Mouse (Mus musculus) layer of hippocampus, adult 11-12 months (tissue): Measurements from ENCODE around the gene Cxcr5.

Source experiments
- DNase-seq: peaks from one replicate; pipeline ENCODE4 v3.0.0; 2022; ENCODE audit warnings: low spot score

The Cxcr5 gene

DNA sequence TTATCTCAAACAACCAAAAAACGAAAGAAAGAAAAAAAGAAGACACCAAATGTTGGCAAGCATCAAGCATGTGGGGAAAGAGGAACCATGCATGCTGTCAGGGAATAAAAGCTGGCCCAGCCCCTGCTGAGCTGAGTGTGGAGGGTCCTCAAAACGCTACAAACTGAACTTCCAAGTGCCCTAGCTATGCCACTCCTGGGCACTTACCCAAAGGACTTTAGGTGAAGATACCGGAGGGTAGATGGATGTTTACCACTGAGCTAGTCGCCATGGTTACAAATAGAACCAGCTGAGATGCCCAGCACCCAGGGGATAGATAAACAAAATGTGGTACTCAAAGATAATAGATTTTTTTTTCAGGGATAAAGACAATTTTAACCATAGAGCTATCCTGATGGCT lies at the start of gene Cxcr5:
TSS of gene Cxcr5 (minus strand) at position 281 of the 400 bp plus-strand sequence.
- DNase-seq: no peak

DNA sequence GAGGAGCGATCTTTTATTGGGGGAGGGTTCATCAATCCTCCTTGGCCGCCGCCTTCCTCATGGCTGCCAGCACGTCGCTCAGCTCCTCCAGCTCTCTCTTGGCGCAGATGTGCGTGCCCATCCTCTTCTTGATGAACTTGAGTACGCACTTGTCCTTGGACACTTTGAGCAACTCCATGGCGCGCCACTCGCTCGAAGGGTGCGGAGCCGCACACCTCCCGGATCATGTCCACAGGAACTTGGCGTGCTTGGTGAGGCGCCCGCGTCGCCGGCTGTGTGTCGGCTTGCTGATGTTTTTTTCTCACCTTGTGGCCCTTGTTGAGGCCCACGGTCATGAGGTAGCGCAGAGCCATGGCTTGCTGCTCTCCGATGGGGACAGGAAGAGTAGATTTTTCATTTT lies 48.7 kb upstream of the Cxcr5 start:
- no peak for DNase-seq

DNA sequence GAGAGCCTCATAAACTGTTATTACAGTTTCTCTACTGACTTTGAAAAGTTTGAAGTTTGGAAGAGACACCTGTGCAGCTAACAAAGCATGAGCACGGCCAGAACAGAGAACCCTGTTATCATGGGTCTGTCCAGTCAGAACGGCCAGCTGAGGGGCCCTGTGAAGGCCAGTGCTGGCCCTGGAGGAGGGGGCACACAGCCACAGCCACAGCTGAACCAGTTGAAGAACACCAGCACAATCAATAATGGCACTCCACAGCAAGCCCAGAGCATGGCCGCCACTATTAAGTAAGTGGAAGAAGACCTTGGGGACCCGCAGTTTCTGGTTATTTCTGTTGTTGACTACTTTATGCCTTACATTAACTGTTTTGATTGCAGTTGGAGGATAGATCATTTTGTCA lies 45.6 kb upstream of the Cxcr5 start:
- DNase-seq: no peak

DNA sequence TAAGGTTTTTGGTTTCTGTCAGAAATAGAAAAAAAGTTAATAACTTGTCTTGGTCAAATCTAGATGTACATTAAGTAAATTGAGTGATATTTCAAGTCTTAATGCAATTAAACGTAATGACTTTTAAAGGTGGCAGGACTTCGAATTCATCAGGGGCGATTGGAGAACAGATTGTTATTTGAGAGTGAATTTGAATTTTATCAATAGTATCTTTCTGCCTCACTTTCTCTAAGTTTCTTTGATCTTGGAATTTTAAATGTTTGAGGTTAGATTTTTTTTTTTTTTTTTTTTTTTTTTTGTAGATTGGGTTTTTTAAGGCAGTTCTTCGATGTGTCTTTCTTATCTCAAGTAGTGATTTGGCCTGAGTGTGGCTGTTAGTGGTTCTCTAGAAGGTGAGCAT lies 45.0 kb upstream of the Cxcr5 start:
- no peak for DNase-seq

DNA sequence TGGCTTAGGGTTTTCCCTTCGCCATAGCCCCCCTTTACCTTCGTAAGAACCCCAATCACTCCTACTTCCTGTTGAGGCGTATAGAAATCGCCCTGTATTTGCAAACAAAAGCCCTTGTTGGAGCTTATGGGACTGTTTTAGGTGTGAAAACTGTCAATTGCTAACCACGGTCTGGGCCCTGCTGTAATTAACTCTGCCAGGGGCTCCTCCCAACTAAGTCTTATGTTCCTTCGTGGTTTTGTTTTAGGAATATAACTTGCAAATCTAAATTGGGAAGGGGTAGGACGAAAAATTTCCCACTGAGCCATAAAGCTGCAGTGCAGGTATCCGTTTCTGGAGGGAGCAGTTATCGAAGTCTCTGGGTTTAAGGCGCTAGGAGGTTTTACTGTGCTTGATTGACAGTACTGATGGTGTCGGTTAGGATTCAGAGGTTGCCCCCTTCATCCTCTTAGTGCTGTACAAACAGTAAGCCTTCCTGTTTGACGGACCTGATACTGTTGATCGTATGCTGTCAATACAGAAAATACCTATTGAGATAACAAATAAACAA lies 44.0 kb upstream of the Cxcr5 start:
- no peak for DNase-seq

DNA sequence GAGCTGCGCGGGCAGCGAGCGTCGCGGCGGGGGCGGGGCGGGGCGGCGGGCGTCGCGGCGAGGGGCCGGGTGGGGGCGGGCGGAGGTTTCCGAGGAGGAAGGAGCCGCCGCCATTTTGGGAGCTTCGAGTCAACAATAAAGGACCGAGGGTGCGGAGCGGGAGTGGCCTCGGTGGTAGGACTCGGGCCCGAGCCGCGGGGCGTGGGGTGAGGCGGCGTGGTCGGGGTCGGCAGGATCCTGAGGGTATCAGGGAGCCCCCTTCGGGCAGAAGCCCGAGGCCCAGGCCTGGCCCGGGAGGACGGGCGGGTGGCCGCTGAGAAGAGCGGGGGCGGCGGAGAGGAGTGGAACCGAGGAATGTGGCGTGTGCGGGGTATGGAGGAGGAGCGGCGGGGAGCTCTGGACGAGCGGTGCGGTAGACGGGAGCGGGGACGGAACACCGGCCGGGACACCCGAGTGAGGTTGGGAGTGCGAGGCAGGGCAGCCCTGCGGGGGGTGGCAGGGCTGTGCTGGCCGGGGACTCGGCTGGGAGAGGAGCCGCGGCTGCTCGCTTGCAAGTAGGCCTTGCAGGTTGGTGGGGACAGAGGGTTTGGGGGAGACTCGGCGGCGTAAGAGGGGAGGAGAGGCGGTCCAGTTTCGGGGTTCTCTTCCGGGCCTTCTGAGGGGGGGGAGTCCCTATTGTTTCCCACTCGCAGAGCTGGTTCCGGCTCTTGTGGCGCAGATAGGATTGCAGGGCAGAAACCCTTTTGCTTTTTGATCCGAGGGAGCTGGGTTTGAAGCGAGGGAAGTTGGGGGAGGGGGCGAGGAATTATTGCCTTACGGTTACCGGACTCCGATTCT lies 43.3 kb upstream of the Cxcr5 start, which contains the start of gene Ddx6:
TSS of gene Ddx6 (plus strand) at position 114 of the 837 bp plus-strand sequence.
- DNase-seq: peak; percentile 67

DNA sequence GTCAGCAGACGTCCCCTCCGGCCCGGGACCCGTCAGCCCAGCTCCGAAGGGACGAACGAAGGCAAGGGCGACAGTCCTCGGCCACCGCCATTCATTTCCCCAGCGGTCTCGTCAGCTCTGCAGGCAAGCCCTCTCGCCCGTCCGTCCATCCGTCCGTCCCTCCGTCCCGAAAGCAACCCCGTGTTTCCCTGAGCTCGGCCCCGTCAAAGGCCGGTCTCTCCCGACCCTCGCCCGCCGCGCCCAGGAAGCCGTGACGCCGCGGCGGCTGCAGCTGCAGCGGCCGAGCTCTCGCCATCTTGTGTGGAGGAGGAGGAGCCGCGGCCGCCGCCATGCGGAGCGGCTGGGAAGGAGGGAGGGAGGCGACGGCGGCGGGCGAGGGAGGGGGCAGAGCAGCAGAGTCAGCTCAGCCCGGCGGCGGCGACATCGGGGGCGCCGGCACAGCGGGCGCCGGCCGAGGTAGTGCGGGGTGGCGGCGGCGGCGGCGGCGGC lies 42.7 kb upstream of the Cxcr5 start:
- peak; percentile 80 for DNase-seq

DNA sequence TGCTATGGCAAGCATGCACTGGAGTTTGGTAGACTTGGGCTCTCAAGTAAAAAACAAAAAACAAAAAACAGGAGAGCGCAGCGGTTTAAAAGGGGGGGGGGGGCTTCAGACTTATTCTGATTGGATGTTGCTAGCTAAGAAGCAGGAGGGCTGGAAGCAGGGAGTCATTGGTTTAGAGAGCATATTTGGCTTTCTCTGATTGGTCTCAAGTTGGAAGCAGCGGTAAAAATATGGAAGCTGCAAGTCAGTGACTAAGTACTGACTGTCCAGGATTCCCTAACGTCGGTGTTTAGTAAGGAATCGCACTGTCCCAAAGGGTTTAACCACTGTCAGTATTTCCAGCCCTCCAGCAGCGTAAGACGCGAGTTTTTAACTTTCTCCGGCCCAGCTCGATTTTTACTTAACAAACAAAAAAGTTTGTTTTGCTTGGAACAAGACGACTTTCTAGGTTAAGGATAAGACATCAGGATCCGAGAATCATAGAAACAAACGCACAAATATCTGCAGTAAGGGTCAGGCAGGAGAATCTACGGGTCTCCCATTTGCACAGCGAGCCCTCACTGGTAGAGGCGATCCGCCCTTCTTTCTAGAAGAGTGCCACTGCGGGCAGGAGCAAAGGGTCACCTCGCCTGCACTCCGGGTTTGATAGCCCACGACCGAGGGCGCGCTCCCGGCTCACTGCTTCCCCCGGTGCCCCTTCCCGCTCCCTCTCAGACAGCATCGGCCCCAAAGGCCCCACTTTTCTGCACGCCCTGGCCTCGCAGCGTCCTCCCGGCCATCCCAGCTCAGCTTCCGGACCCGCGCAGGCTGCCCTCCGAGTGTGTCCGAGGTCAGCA lies 42.0 kb upstream of the Cxcr5 start:
- DNase-seq: peak; percentile 60

DNA sequence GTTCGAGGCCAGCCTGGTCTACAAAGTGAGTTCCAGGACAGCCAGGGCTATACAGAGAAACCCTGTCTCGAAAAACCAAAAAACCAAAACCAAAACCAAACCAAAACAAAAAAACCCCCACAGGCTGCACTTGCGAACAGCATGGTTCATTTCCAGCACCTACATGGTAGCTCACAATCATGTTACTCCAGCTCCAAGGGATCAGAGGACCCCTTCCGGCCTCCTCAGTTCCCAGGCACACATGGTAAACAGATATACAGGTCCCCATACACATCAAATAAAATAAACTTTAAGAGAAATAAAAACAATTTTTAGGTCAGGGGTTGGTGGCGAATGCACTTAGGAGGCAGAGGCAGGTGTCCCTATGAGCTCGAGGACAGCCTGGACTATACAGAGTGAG lies 41.1 kb upstream of the Cxcr5 start:
- no peak for DNase-seq

DNA sequence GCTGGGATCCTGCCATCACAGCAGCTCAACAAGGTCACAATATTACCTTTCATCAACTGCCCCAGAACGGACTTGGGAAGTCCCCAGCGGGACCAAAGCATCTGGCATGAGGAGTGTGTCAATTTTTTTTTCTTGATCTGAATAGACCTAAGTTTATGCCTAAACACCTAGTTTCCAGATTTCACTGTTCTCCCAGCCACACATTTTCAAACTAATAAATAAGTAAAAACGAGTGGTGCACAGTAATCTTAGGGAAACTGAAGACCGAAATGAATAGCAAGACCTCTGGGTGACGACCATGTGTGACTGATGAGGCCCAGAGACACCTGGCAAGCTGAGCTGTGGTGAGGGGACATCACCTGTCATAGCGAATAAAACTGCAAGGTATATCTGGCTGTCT lies 39.1 kb upstream of the Cxcr5 start:
- no peak for DNase-seq

DNA sequence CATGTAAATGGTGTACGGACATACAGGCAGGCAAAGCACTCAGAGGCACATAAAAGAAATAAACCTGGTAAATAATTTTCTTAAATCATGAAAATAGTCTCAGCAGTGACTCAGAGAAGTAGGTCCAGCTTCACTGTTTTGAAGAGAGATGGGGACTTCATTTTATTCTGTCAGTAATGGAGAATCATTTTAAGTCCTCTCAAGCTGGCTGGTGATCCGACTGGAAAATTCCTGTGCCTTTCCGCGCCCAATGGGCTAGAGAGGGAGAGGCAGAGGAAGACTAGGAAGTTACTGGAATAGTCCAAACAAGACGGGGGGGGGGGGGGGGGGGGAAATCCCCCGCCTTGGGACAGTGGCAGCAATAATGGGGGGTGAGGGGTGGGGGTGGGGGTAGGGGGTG lies 37.9 kb upstream of the Cxcr5 start:
- no peak for DNase-seq

DNA sequence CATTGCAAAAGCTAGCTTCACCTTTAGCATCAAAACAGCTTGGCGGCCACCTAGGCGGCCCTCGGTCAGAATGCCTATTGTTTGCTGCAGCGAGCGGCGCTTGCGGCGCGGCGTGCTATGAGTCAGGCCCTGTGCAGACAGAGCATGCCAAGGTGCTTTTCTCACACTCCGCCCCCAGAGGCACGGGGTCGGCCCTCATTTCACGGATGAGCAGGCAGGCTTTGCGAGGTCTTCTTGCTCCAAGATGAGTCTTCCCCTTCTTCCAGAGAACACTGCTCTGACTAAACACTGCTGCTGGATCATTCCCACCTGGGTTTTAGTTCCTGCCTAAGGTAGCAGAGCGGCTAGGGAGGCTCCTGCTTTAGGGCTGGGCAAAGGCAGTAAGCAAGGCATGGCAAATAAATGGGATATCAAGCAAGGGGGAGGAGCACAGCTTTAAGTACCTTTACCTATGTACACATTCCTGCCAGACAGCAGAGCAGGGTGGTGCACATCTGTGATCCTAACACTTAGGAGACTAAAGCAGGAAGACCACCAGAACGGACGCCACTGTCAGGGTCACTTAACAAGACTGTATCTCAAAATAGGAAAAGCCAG lies 37.3 kb upstream of the Cxcr5 start:
- DNase-seq: no peak

DNA sequence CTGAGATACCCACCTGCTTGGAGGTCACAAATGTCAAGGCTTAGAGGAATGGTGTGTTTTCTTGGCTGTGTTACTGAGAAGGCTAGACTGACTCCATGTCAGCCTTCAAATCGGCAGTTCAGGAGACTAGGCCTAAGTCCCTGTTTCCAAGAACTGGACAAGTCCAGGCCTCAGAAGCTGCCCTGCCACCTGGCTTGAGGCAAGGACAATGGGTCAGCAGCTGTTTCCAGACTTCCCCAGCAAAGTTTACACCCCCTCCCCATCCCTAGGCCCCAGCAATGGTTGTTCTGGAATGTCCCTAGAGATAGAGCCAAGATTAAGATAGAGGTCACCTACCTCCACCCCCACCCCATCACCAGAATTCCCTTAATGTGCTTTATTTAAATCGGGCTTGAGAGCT lies 36.1 kb upstream of the Cxcr5 start:
- no peak for DNase-seq

DNA sequence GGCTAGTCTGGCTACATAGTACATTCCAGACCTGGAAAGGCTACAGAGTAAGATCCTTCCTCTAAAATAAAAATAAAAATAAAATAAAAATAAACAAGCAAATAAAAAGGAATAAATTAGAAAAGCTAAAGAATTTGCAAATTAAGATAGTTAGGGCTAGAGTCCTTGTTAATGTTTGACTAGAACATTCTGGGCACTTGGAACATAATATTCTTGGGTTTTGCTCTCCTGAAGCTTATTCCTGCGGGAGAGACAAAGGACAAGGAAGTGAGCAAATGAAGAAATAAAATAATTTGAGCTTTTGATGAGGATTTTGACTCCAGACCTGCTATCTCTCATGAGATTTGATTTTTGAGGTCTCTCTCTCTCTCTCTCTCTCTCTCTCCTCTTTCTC lies 33.9 kb upstream of the Cxcr5 start:
- DNase-seq: no peak

DNA sequence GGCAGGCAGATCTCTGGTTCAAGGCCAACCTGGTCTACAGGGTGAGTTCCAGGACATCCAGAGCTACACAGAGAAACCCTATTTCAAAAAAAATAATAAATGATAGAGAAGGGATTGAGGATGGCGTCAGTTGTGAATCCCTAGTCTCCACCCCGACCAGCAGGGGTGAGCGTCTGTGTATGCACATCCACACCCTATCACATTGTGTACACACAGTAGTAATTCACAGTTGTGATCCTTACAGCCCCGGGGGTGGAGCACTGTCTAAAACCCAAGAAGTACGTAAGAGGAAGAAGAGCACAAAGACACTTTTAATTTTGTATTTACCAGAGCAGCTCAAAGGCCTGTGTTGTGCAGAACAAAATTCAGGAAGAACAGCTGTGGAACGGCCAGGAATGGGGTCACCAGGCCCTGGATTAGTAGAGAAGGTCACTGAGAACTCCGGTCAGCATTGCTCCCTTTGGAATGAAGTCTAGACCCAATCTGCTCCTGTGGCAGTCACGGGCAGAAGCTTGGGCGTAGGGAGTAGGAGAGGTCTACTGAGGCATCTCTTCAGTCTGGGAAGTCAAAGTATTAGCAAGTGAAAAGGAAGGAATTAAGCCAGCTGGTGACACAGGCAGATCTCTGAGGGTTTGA lies 33.3 kb upstream of the Cxcr5 start:
- DNase-seq: no peak

DNA sequence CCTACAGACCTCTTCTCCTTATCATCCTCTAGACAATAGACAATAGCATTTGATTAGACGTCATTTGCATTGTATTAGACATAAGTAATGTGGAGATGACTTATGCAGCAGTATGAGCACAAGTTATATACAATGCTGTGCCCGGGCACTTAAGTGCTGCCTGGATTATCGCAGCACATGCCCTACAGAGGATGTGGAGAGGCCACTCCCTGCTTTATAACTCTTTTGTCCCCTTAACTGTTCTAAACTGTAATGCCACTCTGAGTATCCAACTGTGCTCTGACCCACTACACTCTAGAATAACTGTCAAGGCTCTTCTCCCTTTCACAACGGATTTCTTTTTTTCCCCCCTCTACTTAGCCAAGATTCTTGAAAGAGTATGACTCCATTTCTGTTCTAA lies 32.2 kb upstream of the Cxcr5 start:
- no peak for DNase-seq

DNA sequence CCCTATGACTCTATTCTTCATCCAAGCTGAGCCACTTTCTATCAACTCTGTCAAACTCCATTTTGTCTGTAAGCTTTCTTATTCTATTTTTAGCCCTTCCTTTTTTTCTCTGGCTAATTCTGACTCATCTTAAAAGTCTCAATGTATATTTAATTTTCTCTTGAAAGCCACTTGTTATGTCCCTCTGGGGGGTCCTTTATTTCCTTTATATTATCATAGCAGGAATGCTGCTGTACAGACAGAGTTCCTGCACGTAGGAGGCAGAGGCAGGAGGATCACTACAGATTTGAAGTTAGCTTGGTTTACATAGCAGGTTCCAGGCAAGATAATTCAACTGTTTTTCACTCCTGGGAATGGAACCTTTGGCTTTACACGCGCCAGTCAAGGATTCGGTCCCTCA lies 31.5 kb upstream of the Cxcr5 start:
- DNase-seq: no peak

DNA sequence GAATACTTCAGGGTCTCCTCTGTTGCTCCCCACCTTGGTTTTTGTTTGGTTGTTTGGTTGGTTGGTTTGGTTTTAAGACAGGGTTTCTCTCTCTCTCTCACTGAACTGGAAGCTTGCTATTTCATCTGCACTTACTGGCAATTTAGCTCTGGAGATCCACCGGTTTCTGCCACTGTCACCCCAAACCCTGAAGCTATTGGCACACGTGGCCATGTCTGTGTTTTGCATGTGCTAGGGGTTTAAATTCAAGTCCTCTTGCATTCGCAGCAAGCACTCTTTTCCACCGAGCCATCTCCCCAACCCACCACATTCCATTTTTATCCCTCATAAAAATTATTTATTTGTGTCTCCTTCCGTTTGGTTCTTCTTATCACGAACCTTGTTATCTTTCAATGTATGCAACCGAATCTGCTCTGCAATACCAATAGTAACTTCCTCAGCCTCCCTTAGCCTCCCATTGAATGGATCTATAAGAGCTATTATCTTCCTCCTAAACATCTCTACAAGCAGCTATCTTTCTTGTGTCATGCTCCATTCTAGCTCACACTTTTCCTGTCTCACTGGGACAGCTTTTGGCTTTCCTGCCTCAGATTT lies 30.0 kb upstream of the Cxcr5 start:
- no peak for DNase-seq

DNA sequence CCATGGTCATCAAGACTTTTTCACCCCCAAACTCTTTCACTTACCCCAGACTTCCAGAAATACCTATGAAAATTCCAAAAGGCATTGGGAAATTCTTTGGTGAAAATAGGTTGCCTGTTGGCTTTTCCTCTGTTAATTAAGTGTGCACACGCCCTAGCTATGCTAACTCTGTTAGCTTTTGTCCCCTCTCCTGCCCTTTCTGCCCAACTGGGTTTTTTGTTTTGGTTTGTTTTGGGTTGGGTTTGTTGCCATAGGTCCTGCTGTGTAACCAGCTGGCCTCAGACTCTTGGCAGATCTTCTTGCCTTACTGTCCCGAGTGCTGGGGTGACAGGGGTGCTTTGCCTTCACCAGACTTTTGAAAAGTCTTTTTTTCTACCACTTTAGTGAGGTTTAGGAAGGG lies 29.3 kb upstream of the Cxcr5 start:
- DNase-seq: no peak

DNA sequence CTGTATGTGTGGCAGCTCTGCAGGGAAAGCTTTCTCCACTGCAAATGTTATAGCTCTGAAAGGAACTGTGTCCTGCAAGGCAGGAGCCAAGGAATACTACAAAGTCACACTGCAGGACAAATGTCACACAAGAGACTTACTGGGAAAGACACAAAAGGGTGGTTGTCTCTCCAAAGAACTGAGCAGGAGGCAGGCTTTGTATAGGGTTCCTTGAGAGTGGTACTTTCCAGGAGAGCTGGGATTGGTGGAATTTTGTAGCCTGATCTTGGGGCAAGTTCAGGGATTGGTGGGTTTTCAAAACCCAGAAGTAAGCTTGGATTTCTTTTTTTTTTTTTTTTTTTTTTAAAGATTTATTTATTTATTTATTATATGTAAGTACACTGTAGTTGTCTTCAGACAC lies 27.4 kb upstream of the Cxcr5 start:
- DNase-seq: no peak

DNA sequence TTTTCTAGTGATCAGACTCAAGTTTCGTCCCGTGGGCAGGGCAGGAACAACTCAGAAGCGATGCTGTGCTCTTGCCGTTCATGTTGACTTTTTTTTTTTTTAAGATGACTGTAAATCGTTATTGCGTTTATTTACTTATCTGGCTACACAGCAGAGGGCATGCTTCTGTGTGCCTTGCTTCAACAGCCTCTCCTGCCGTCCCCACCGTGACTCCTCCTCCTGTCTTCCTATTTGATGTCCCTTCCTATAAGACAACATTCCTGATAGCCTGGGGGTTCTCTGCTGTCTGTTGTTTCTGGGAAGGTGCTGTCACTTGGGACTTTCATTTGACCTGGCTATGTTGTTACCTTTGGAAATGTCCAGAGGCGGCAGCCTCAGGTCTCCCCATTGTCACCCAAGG lies 26.9 kb upstream of the Cxcr5 start:
- DNase-seq: no peak
